Mouse (Mus musculus): ENCODE measurements around the gene Abraxas2. TPM values are rescaled to one million over a fixed set of nuclear protein-coding genes. Genes with fewer than 3 reads are reported as not detected.

Gene Abraxas2
- polyA plus RNA-seq, 1 experiment from 2014 or later, result 34.3 TPM

GRCm38 (mm10) chr7:132820692-132821091, 38.3 kb upstream of the Abraxas2 start:
- DNase-seq (ENCODE audit: low spot score), result no peak
- H3K27ac ChIP-seq (replicated peaks), result no peak overlapping the region
- 83% methylated on average over 3 of the region's 3 CpGs for WGBS
- no peaks in the 10 kb centered on the region for H3K9me3 ChIP-seq
- H3K4me3 ChIP-seq, result no peak overlapping the region
- peaks cover 28% of the 10 kb centered on the region for H3K36me3 ChIP-seq (replicated peaks)
- peaks cover 8% of the 10 kb centered on the region for H3K4me1 ChIP-seq
- no peaks in the 10 kb centered on the region for H3K27me3 ChIP-seq (replicated peaks; ENCODE audit: low read depth, poor library complexity, severe bottlenecking)

GRCm38 (mm10) chr7:132823832-132824231, 35.2 kb upstream of the Abraxas2 start:
- H3K4me1 ChIP-seq, result no peaks in the 10 kb centered on the region
- H3K27me3 ChIP-seq (replicated peaks; ENCODE audit: low read depth, poor library complexity, severe bottlenecking), result no peaks in the 10 kb centered on the region
- H3K36me3 ChIP-seq (replicated peaks), result peaks cover 53% of the 10 kb centered on the region
- H3K27ac ChIP-seq (replicated peaks), result no peak overlapping the region
- no peak for DNase-seq (ENCODE audit: low spot score)
- H3K9me3 ChIP-seq, result no peaks in the 10 kb centered on the region
- no peak overlapping the region for H3K4me3 ChIP-seq

- peaks cover 55% of the 10 kb centered on the region for H3K36me3 ChIP-seq (replicated peaks)
- no peak overlapping the region for H3K27ac ChIP-seq (replicated peaks)
- 23% methylated on average over 1 of the region's 1 CpGs for WGBS
- DNase-seq (ENCODE audit: low spot score), result no peak
- H3K4me3 ChIP-seq, result no peak overlapping the region
- H3K4me1 ChIP-seq, result no peaks in the 10 kb centered on the region
- no peaks in the 10 kb centered on the region for H3K27me3 ChIP-seq (replicated peaks; ENCODE audit: low read depth, poor library complexity, severe bottlenecking)
- H3K9me3 ChIP-seq, result no peaks in the 10 kb centered on the region
These were observed 34.5 kb upstream of the Abraxas2 start for GRCm38 (mm10) chr7:132824346-132825022.

- 93% methylated on average over 4 of the region's 4 CpGs for WGBS
These were observed 28.1 kb upstream of the Abraxas2 start for GRCm38 (mm10) chr7:132830955-132831354.

GRCm38 (mm10) chr7:132841287-132841686, 17.7 kb upstream of the Abraxas2 start:
- Histone ChIP-seq H3K4me3 (no peak overlapping the region), H3K36me3 (replicated peaks) (peaks cover 59% of the 10 kb centered on the region), H3K4me1 (no peaks in the 10 kb centered on the region), H3K27me3 (replicated peaks; ENCODE audit: low read depth, poor library complexity, severe bottlenecking) (no peaks in the 10 kb centered on the region), H3K27ac (replicated peaks) (no peak overlapping the region), H3K9me3 (no peaks in the 10 kb centered on the region)
- DNase-seq (ENCODE audit: low spot score), result no peak
- 82% methylated on average over 5 of the region's 5 CpGs for WGBS

More at GRCm38 (mm10) chr7:132830955-132831354, 28.1 kb upstream of the Abraxas2 start:
- H3K4me3 ChIP-seq, result no peak overlapping the region
- no peaks in the 10 kb centered on the region for H3K4me1 ChIP-seq
- no peak for DNase-seq (ENCODE audit: low spot score)
- no peaks in the 10 kb centered on the region for H3K27me3 ChIP-seq (replicated peaks; ENCODE audit: low read depth, poor library complexity, severe bottlenecking)
- peaks cover 78% of the 10 kb centered on the region for H3K36me3 ChIP-seq (replicated peaks)
- no peaks in the 10 kb centered on the region for H3K9me3 ChIP-seq
- H3K27ac ChIP-seq (replicated peaks), result no peak overlapping the region

- no peak overlapping the region for H3K27ac ChIP-seq (replicated peaks)
- no peaks in the 10 kb centered on the region for H3K4me1 ChIP-seq
- H3K4me3 ChIP-seq, result no peak overlapping the region
- no peaks in the 10 kb centered on the region for H3K27me3 ChIP-seq (replicated peaks; ENCODE audit: low read depth, poor library complexity, severe bottlenecking)
- WGBS, result 86% methylated on average over 1 of the region's 1 CpGs
- no peak for DNase-seq (ENCODE audit: low spot score)
- peaks cover 64% of the 10 kb centered on the region for H3K36me3 ChIP-seq (replicated peaks)
- no peaks in the 10 kb centered on the region for H3K9me3 ChIP-seq
These were observed 16.6 kb upstream of the Abraxas2 start for GRCm38 (mm10) chr7:132842455-132842854.

GRCm38 (mm10) chr7:132843152-132843551, 15.9 kb upstream of the Abraxas2 start:
- Histone ChIP-seq H3K4me3 (no peak overlapping the region), H3K27me3 (replicated peaks; ENCODE audit: low read depth, poor library complexity, severe bottlenecking) (no peaks in the 10 kb centered on the region), H3K9me3 (no peaks in the 10 kb centered on the region), H3K36me3 (replicated peaks) (peaks cover 71% of the 10 kb centered on the region), H3K27ac (replicated peaks) (no peak overlapping the region), H3K4me1 (no peaks in the 10 kb centered on the region)
- WGBS, result 92% methylated on average over 3 of the region's 3 CpGs
- no peak for DNase-seq (ENCODE audit: low spot score)

GRCm38 (mm10) chr7:132852173-132852844, 6.7 kb upstream of the Abraxas2 start, which contains the start of gene Eef1akmt2:
Gene Eef1akmt2 (minus strand): TSS chr7:132852673.
- H3K27ac ChIP-seq (replicated peaks), result peak within 1 kb of the TSS; percentile 99
- WGBS, result under 1% methylated on average over 37 of the region's 37 CpGs
- peaks cover 34% of the 10 kb centered on the region for H3K36me3 ChIP-seq (replicated peaks)
- DNase-seq (ENCODE audit: low spot score), result peak; percentile 88
- H3K27me3 ChIP-seq (replicated peaks; ENCODE audit: low read depth, poor library complexity, severe bottlenecking), result no peaks in the 10 kb centered on the region
- no peaks in the 10 kb centered on the region for H3K9me3 ChIP-seq
- peak within 1 kb of the TSS; percentile 86 for H3K4me3 ChIP-seq
- peaks cover 19% of the 10 kb centered on the region for H3K4me1 ChIP-seq

GRCm38 (mm10) chr7:132853361-132853760, 5.7 kb upstream of the Abraxas2 start:
- 87% methylated on average over 6 of the region's 6 CpGs for WGBS
- no peaks in the 10 kb centered on the region for H3K9me3 ChIP-seq
- peaks cover 19% of the 10 kb centered on the region for H3K4me1 ChIP-seq
- no peak overlapping the region for H3K4me3 ChIP-seq
- no peak for DNase-seq (ENCODE audit: low spot score)
- H3K27ac ChIP-seq (replicated peaks), result no peak overlapping the region
- peaks cover 24% of the 10 kb centered on the region for H3K36me3 ChIP-seq (replicated peaks)
- H3K27me3 ChIP-seq (replicated peaks; ENCODE audit: low read depth, poor library complexity, severe bottlenecking), result no peaks in the 10 kb centered on the region

GRCm38 (mm10) chr7:132853946-132854345, 5.1 kb upstream of the Abraxas2 start:
- Histone ChIP-seq H3K4me3 (no peak overlapping the region), H3K36me3 (replicated peaks) (peaks cover 18% of the 10 kb centered on the region), H3K27ac (replicated peaks) (no peak overlapping the region), H3K27me3 (replicated peaks; ENCODE audit: low read depth, poor library complexity, severe bottlenecking) (no peaks in the 10 kb centered on the region), H3K9me3 (no peaks in the 10 kb centered on the region), H3K4me1 (peaks cover 20% of the 10 kb centered on the region)
- WGBS, result 71% methylated on average over 4 of the region's 4 CpGs
- no peak for DNase-seq (ENCODE audit: low spot score)

GRCm38 (mm10) chr7:132856083-132856482, 2.9 kb upstream of the Abraxas2 start:
- Histone ChIP-seq H3K4me1 (peaks cover 29% of the 10 kb centered on the region), H3K4me3 (no peak overlapping the region), H3K27ac (replicated peaks) (no peak overlapping the region), H3K9me3 (no peaks in the 10 kb centered on the region), H3K36me3 (replicated peaks) (no peaks in the 10 kb centered on the region), H3K27me3 (replicated peaks; ENCODE audit: low read depth, poor library complexity, severe bottlenecking) (no peaks in the 10 kb centered on the region)
- DNase-seq (ENCODE audit: low spot score), result no peak
- WGBS, result 78% methylated on average over 1 of the region's 1 CpGs

GRCm38 (mm10) chr7:132858043-132858608, 899 bp upstream of the Abraxas2 start:
- no peaks in the 10 kb centered on the region for H3K9me3 ChIP-seq
- no peak overlapping the region for H3K27ac ChIP-seq (replicated peaks)
- H3K4me1 ChIP-seq, result peaks cover 13% of the 10 kb centered on the region
- WGBS, result 70% methylated on average over 5 of the region's 5 CpGs
- 0 out of 2 replicates have a peak, but pooled peaks cover 3% of the 10 kb centered on the region for H3K36me3 ChIP-seq (replicated peaks)
- no peak overlapping the region for H3K4me3 ChIP-seq
- H3K27me3 ChIP-seq (replicated peaks; ENCODE audit: low read depth, poor library complexity, severe bottlenecking), result no peaks in the 10 kb centered on the region
- DNase-seq (ENCODE audit: low spot score), result no peak

- 97% methylated on average over 9 of the region's 9 CpGs for WGBS
- peaks cover 67% of the 10 kb centered on the region for H3K36me3 ChIP-seq (replicated peaks)
- DNase-seq (ENCODE audit: low spot score), result no peak
These were observed 7.3 kb downstream of the Abraxas2 start for GRCm38 (mm10) chr7:132866316-132866715.

More at GRCm38 (mm10) chr7:132866316-132866715, 7.3 kb downstream of the Abraxas2 start:
- H3K4me3 ChIP-seq, result no peak overlapping the region
- no peaks in the 10 kb centered on the region for H3K27me3 ChIP-seq (replicated peaks; ENCODE audit: low read depth, poor library complexity, severe bottlenecking)
- H3K9me3 ChIP-seq, result no peaks in the 10 kb centered on the region
- no peak overlapping the region for H3K27ac ChIP-seq (replicated peaks)
- no peaks in the 10 kb centered on the region for H3K4me1 ChIP-seq

Data from embryonic facial prominence, embryonic 10.5 days (tissue).